Mouse (Mus musculus) hindbrain, embryonic 11.5 days (tissue): ENCODE data around the gene Bbs9. TPM values are rescaled to one million over a fixed set of nuclear protein-coding genes. Genes with fewer than 3 reads are reported as not detected.

Experiments used
- ATAC-seq: fragments of 200-750 bp; cut with Nextera tagmentation; 2 replicates; pipeline ENCODE4 v1.8.0; 2017; ENCODE audit warnings: mild to moderate bottlenecking, moderate TSS enrichment, moderate library complexity; ENCODE audit not compliant: low FRiP score
- DNase-seq: peaks from one replicate; pipeline ENCODE4 v3.0.0-alpha.2; 2015; ENCODE audit warnings: low spot score
- H3K27ac ChIP-seq: fragments of 300-500 bp; sonication (generic); 2 replicates; pipeline ENCODE4 v1.5.1; 2014; ENCODE audit warnings: mild to moderate bottlenecking, low read depth, low read length
- H3K27me3 ChIP-seq: fragments of 300-500 bp; sonication (generic); 2 replicates; pipeline ENCODE4 v1.6.1; 2014; ENCODE audit warnings: mild to moderate bottlenecking, low read length, moderate library complexity, mixed read lengths; ENCODE audit not compliant: control insufficient read depth, insufficient read depth
- H3K36me3 ChIP-seq: fragments of 300-500 bp; sonication (generic); 2 replicates; pipeline ENCODE4 v1.6.1; 2014; ENCODE audit warnings: mild to moderate bottlenecking, low read length, moderate library complexity, mixed read lengths; ENCODE audit not compliant: control insufficient read depth, insufficient read depth
- H3K4me1 ChIP-seq: fragments of 300-500 bp; sonication (generic); replicated peaks from 2 replicates; pipeline ENCODE4 v1.6.1; 2014; ENCODE audit warnings: low read length, mixed read lengths; ENCODE audit not compliant: control insufficient read depth, insufficient read depth
- H3K4me2 ChIP-seq: fragments of 300-500 bp; sonication (generic); replicated peaks from 2 replicates; pipeline ENCODE4 v1.6.1; 2014; ENCODE audit warnings: mild to moderate bottlenecking, low read depth, low read length
- H3K4me3 ChIP-seq: fragments of 300-500 bp; sonication (generic); 2 replicates; pipeline ENCODE4 v1.5.1; 2014; ENCODE audit warnings: low read depth, low read length
- H3K9ac ChIP-seq: fragments of 300-500 bp; sonication (generic); 2 replicates; pipeline ENCODE4 v1.6.1; 2014; ENCODE audit warnings: low read depth, low read length
- H3K9me3 ChIP-seq: fragments of 300-500 bp; sonication (generic); 2 replicates; pipeline ENCODE4 v1.6.1; 2016; ENCODE audit warnings: low read length; ENCODE audit not compliant: control insufficient read depth
- WGBS: fragments of 180-500 bp; shearing (Covaris S2); extraction: QIAGEN DNeasy Blood & Tissue Kit; methylation state at CpG from one replicate; pipeline ENCODE4 v1.1.7; 2014; 5-methylcytosine and 5-hydroxymethylcytosine counted together
- polyA plus RNA-seq: library from polyadenylated mRNA; unstranded; fragments of >200 nt; fragmentation: Nextera tagmentation; extraction: Ambion mirVana; gene quantifications from 2 replicates; pipeline ENCODE4 v1.2.1, GENCODE M21; 2014

The Bbs9 gene
- polyA plus RNA-seq, 1 experiment from 2014 or later, result 16.9 TPM

DNA sequence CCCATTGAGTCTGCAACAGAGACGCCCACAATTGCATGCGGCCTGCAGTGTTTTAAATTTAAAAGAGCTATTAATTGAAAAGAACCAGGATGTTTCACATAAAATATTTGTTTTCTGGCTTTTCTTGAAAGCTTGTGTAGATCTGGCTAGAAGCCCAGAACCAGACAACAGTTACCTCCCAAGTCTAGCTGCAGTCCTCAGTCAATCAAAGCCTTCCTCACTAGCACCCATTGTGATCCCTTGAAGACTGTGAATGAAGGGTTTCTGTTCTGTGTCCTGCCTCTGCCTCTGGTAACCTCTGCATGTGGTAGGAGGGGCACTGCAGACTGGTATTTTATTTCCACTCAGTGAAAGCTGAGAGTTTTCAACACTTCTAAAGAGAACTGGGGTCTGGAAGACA, 27.5 kb downstream of the Bbs9 start:
- H3K4me1 ChIP-seq, result no peaks in the 10 kb centered on the region
- WGBS, result 87% methylated on average over 2 of the region's 2 CpGs
- DNase-seq (no peak), ATAC-seq (no peak)
- H3K27me3 ChIP-seq, result no peaks in the 10 kb centered on the region
- no peaks in the 10 kb centered on the region for H3K9me3 ChIP-seq
- H3K9ac ChIP-seq, result no peak overlapping the region
- H3K36me3 ChIP-seq, result no peaks in the 10 kb centered on the region
- H3K27ac ChIP-seq, result no peak overlapping the region
- no peak overlapping the region for H3K4me3 ChIP-seq
- H3K4me2 ChIP-seq, result no peak overlapping the region

DNA sequence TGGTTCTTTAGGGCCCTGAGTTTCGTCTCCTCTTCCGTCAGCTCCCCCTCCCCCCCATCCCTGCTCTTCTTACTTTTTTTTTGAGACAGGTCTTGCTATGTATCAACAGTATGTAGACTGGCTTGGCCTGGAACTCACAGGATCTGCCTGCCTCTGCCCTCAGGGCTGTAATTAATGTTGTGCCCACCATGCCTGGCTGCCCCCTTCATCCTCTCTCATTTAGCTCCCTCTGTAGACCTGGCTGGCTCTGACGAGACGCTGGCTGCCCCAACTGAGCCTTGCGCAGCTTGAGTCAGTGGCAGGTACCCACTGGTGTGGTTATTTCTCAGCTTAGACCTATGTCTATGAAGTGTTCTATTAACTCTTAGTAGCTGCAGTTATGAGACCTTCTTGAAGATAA, 28.1 kb downstream of the Bbs9 start:
- 81% methylated on average over 5 of the region's 5 CpGs for WGBS
- Histone ChIP-seq H3K4me1 (no peaks in the 10 kb centered on the region), H3K36me3 (no peaks in the 10 kb centered on the region), H3K9me3 (no peaks in the 10 kb centered on the region), H3K4me2 (no peak overlapping the region), H3K4me3 (no peak overlapping the region), H3K27ac (no peak overlapping the region), H3K9ac (no peak overlapping the region), H3K27me3 (no peaks in the 10 kb centered on the region)
- DNase-seq, result no peak
- ATAC-seq, result no peak

DNA sequence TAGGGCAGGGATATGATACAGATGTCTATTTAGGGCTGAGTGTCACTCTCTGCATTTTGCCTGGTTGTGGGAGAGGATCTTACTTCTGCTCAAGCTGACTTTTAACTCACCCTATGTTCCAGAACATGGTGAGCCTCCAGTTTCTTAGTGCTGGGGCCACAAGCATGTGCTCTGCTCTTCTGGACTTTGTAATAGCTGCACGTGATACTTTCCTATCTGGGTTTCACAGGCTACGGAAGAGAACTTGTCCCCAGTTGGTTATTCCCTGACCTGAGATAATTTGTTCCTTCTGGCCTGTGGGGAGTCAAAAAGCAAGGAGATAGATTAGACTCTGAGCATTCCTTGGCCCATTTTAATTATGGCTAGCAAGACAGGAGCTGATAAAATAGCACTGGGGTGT, 30.1 kb downstream of the Bbs9 start:
- no peaks in the 10 kb centered on the region for H3K36me3 ChIP-seq
- ATAC-seq, result no peak

DNA sequence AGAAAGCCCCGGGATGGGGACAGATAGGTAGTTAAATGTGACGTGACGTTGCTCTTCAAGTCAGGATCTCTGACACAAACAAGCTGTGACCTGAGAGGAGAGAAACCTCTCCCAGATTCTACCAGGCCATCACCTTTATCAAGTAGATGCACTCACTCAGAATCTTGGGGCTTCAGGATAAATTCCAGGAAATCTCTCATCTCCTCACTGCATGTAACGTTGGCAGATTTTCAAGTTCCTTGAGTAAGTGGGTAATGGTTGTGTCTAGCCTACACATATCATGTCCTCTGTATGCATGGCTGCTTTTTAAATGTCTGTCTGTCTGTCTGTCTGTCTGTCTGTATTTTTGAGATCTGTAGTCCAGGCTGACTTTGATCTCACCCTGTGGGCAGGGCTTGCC, 39.6 kb downstream of the Bbs9 start:
- no peaks in the 10 kb centered on the region for H3K36me3 ChIP-seq
- no peak overlapping the region for H3K4me2 ChIP-seq
- ATAC-seq, result no peak
- WGBS, result 90% methylated on average over 4 of the region's 4 CpGs
- no peak overlapping the region for H3K9ac ChIP-seq
- no peaks in the 10 kb centered on the region for H3K9me3 ChIP-seq
- no peak overlapping the region for H3K4me3 ChIP-seq
- DNase-seq, result no peak
- H3K27ac ChIP-seq, result no peak overlapping the region
- H3K4me1 ChIP-seq, result no peaks in the 10 kb centered on the region
- H3K27me3 ChIP-seq, result no peaks in the 10 kb centered on the region

More for the DNA sequence above, 30.1 kb downstream of the Bbs9 start:
- H3K9me3 ChIP-seq, result no peaks in the 10 kb centered on the region
- no peak overlapping the region for H3K4me3 ChIP-seq
- no peak overlapping the region for H3K27ac ChIP-seq
- DNase-seq, result no peak
- H3K9ac ChIP-seq, result no peak overlapping the region
- H3K4me1 ChIP-seq, result no peaks in the 10 kb centered on the region
- WGBS, result 79% methylated on average over 2 of the region's 2 CpGs
- no peak overlapping the region for H3K4me2 ChIP-seq
- no peaks in the 10 kb centered on the region for H3K27me3 ChIP-seq

DNA sequence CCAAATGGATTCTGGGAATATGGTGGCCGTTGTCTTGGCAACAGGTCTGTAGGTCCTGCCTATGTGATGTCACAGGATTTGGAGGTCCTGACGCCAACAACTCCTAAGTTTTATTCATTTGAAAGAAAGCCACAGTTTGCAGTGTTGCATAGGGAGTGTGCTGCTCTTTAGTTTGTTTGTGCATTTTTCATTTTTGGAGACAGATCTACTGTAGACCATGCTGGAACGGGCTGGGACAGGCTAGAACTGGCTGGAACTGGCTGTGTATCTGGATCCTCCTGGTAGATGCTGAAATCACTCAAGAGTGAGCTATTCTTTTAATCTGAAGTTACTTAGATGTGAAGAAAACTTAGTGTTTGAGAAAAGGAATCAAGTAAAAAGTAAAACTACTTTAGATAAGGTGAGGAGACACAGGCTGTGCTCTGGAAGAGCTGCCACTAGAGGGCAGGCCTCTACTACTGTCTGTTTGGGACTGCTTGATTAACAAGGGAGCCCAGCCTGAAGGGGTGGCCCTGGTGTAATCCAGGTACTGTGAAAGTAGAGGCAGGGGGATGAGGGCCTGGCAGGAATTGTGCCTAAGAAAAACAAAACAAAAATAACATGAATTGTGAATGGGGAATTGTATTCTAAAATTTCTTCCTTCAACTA, 43.0 kb downstream of the Bbs9 start:
- H3K9me3 ChIP-seq, result no peaks in the 10 kb centered on the region
- no peak overlapping the region for H3K9ac ChIP-seq
- no peak overlapping the region for H3K27ac ChIP-seq
- DNase-seq (peak; percentile 67), ATAC-seq (no peak; the same call in 1 of the 2 replicates)
- no peaks in the 10 kb centered on the region for H3K4me1 ChIP-seq
- no peaks in the 10 kb centered on the region for H3K27me3 ChIP-seq
- no peaks in the 10 kb centered on the region for H3K36me3 ChIP-seq
- no peak overlapping the region for H3K4me3 ChIP-seq
- H3K4me2 ChIP-seq, result no peak overlapping the region
- WGBS, result 94% methylated on average over 3 of the region's 3 CpGs

DNA sequence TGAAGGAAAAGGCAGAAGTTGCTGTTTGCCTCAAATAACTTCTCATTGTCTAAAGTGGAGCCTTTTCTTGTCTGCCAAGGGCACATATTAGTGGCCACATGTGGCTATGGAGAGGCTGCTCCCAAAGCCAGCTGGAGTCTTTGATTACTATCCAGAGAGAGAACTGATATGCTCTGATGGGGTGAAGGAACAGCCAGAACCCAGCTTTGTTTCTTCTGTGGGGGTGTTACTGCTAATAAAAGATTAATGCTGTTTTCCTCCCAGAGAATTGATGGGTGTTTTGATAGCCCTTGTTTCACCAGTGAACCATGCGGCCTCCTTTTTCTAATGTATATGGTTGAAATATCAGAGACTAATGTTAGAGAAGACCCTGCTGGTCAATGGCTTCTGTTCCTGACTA, 47.9 kb downstream of the Bbs9 start:
- DNase-seq (no peak), ATAC-seq (no peak)
- 86% methylated on average over 1 of the region's 1 CpGs for WGBS
- no peak overlapping the region for H3K4me3 ChIP-seq
- no peak overlapping the region for H3K9ac ChIP-seq
- H3K27me3 ChIP-seq, result no peaks in the 10 kb centered on the region
- H3K4me1 ChIP-seq, result no peaks in the 10 kb centered on the region
- H3K36me3 ChIP-seq, result no peaks in the 10 kb centered on the region
- no peak overlapping the region for H3K4me2 ChIP-seq
- no peak overlapping the region for H3K27ac ChIP-seq
- no peaks in the 10 kb centered on the region for H3K9me3 ChIP-seq

DNA sequence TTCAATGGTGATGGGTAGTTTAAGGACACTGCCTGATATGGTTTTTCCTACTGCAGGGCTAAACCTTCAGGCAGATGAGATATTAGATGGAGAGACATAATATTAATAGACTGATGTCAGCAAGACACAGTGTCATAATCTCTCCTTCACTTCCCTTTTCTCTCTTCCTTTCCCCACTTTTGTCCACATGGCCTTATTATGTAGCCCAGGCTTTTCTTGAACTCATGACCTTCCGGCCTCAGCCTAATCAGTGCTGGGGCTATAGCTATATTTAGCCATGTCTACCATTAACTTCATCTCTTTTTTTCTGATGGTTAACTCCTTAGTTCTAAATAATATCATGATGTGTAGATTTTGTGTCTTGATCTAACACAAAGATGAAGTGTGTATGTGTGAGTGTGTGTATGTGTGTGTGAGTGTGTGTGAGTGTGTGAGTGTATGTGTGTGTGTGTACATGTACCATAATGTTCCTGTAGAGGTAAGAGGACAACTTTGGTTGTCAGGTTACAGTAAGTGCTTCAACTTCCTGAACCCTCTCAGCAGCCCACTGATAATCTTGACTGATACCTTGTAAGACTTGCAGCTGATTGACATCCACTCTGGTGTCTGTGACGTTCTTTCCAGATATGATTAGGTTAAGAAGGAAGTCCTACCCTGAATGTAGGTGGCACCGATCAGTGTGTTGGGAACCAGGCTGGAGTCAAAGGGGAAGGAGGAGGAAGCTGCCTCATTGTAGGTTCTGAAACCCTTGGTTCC, 55.4 kb downstream of the Bbs9 start:
- DNase-seq, result no peak
- no peak overlapping the region for H3K4me2 ChIP-seq
- no peaks in the 10 kb centered on the region for H3K27me3 ChIP-seq
- no peaks in the 10 kb centered on the region for H3K9me3 ChIP-seq
- H3K4me1 ChIP-seq, result no peaks in the 10 kb centered on the region
- no peak overlapping the region for H3K27ac ChIP-seq
- no peak for ATAC-seq
- no peaks in the 10 kb centered on the region for H3K36me3 ChIP-seq
- H3K4me3 ChIP-seq, result no peak overlapping the region
- WGBS, result 92% methylated on average over 3 of the region's 3 CpGs
- no peak overlapping the region for H3K9ac ChIP-seq

DNA sequence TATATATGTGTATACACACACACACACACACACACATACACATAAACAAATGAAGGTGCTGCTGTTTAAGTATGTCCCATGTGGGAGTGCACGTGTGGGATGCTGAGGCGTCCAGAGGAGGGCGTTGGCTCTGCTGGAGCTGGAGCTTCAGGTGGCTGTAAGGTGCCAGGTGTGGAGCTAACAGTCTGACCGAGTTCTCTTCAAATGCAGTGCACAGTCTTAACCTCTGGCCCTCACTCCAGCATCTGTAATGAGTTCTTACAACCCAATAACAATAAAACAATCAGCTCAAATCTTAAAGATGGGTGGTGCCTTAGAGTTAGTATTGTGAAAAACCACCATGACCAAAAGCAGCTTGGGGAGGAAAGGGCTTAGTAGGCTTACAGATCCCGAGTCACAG, 56.6 kb downstream of the Bbs9 start:
- Histone ChIP-seq H3K4me3 (no peak overlapping the region), H3K4me1 (no peaks in the 10 kb centered on the region), H3K27ac (no peak overlapping the region), H3K9me3 (no peaks in the 10 kb centered on the region), H3K4me2 (no peak overlapping the region), H3K9ac (no peak overlapping the region), H3K27me3 (no peaks in the 10 kb centered on the region), H3K36me3 (no peaks in the 10 kb centered on the region)
- DNase-seq (no peak), ATAC-seq (no peak)
- WGBS, result 89% methylated on average over 5 of the region's 5 CpGs

DNA sequence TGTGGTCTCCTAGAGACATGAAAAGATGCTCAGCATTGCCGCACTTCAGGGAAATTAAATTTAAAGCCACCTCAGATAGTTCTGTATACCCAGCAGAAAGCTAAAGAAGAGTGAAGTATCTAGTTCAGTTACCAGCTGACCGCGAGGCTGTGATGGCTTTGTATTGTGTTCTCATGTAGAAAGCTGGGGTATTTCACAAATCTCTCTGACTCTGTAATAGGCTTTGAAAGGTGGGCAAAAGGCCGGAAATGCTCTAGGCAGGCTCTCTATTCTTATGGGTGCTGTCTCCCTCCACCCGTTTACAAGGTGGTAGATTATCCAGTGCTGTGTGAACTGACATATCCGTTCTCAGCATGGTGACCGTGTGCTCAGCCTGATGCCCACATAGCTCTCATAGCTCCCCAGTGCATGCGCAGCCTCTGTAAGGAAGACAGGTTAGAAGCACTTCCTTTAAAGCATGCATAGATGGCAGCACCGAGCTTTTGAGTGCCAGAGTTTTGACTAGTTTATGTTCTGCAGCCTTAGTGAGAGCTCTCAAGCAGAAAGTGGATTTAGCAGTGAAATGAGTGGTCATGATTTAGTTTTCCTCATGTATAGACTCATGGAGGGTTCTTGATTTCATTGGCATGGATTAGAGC, 57.4 kb downstream of the Bbs9 start:
- DNase-seq (peak; percentile 59), ATAC-seq (no peak)
- Histone ChIP-seq H3K36me3 (no peaks in the 10 kb centered on the region), H3K27ac (no peak overlapping the region), H3K4me3 (no peak overlapping the region), H3K4me2 (no peak overlapping the region), H3K27me3 (no peaks in the 10 kb centered on the region), H3K4me1 (no peaks in the 10 kb centered on the region), H3K9me3 (no peaks in the 10 kb centered on the region), H3K9ac (no peak overlapping the region)
- 56% methylated on average over 9 of the region's 9 CpGs for WGBS
